Mouse (Mus musculus): ENCODE measurements around the gene Eva1c. TPM values are rescaled to one million over a fixed set of nuclear protein-coding genes. Genes with fewer than 3 reads are reported as not detected.
A peak's percentile ranks its signal among the peaks of the same experiment; 100 is the strongest.

Gene Eva1c
- total RNA-seq, 2 experiments from 2014 or later: 1.5 to 2.4 TPM

DNA sequence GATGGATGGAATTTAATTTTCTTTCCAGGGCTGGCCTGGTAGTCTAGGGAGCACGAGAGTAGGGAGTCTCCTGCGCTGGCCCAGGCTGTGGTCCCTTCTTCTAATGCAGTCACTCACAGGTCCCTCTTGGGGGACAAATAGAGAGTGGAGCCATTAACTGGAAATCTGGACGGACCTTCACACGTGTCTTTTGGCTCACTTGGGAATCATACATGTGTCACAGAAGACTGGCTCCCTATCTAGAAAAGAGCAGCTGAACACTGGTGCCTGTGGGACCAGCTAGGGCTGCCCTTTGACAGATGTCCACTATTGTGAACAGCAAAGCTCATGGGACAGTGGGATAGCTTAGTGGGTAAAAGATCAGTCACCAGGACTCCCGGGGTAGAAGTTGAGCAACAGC, 478 bp upstream of the Eva1c start:
- no peak for DNase-seq

DNA sequence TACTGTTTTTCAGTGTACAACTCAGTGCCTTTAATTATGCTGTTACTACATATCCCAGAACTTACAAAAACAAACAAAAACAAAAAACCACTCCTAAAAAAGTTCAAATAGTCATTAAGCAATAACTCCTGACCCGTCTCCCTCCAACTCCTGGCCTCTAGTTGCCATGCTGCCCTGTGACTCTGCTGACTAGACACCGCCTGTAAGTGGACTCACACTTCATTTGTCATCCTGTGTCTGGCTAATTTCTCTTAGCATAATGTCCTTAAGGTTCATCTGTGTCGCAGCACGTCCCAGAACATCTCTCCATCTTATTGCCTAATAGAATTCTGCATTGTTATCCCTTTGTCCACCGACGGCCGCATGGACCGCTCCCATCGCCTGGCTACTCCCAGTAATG, 979 bp downstream of the Eva1c start:
- no peak for DNase-seq

DNA sequence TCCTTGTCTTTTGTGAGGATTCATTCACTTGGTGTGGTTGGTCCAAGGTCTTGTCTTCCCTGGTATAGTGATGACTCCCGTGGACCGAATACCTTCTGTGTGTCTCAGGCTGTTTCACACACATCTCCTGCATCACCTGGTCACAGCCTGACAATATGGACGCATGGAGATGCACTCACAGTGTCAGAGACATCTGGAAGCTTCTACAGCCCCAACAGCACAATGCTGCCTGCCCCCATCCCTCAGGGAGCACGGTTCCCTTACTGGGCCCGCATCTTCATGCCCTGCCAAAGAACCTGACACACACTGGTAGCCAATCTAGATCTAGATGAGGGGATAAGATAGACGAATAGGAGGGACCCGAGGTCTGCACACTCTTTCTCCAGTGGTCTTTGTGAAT, 2.6 kb downstream of the Eva1c start:
- no peak for DNase-seq

DNA sequence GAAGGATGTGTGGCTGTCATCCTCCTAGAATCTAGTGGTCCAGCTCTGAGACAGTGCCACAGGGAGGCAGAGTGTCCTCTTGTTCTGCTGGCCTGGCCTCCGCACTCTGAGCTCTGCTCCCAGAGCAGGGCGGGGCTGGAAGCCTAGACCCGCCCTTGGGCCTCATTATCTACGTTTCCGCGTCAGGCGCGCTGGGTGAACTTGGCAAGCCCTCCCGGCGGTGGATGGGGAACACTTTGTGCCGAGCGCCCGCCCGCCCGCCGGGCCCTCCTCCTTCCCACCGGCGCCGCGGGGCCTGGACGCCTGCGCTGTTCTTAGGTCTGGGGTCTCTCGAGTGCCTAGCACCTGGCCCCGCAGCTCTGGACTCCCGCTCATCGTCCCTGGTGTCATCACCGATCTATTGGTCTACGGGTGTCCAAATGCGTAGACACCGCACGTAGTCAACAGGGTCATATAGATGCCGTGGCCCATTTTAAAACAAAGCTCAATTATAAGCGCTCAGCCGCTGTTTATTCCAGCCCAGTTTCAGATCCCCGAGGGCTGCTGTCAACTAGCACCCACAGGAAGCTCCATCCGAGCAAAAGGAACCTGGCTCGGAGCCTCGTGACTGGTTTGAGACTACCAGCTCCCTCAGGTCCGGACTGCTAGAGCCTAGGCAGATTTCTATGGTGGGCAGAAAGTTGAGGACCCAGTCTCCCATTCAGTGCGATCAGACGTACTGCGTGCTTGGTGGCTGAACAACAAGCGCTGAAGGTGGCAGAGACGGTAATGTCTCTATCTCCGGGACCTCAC, 3.6 kb downstream of the Eva1c start:
- DNase-seq: peak; percentile 93

DNA sequence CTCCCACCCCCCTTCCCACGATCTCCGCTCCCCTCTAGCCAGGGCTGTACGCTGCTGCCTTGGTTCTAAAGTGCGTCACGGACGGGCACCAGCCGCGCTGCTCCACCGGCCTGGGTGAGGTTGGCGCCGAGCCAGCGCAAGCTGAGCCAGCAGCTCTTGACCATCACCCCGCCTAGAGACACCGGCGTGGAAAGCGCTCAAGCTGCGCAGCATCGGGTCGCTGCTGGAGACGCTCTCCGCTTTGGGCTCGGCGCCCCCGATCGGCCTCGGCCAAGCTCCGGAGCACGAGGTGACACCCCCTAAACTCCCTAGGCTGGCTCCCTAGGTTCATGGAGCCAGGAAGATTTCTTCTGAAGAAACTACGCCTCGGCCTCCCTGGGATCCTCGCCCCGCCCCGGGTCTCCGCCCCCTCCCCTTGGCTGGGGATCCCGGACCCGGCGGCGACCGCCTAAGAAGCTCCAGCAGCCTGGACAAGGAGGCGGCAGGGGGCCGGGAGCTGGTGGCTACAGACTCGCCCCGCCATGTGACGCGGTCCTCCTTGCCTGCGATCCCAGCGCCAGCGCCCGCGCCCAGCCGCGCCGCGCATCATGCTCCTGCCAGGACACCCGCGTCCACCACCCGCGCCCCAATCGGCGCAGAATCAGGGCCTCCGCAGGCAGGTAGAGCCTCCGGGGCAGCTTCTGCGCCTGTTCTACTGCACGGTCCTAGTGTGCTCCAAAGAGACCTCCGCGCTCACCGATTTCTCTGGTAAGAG, 4.3 kb downstream of the Eva1c start:
- peak; percentile 89 for DNase-seq

DNA sequence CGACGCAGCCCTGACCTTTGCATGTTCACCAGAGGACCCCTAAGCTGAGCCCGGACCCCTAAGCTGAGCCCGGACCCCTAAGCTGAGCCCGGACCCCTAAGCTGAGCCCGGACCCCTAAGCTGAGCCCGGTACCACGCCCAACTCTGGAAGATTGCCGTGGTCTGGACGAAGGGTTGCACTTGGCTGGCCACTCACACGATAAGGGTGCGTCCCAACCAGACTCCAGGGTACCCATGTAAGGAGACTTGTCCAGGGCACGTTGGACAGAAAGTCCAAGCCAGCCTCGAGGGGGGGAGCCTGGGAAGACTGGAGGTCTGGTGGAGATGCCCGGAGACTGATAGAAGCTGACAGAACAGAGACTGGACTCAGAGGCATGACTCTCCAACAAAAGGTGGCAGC, 5.2 kb downstream of the Eva1c start:
- peak; percentile 36 for DNase-seq

DNA sequence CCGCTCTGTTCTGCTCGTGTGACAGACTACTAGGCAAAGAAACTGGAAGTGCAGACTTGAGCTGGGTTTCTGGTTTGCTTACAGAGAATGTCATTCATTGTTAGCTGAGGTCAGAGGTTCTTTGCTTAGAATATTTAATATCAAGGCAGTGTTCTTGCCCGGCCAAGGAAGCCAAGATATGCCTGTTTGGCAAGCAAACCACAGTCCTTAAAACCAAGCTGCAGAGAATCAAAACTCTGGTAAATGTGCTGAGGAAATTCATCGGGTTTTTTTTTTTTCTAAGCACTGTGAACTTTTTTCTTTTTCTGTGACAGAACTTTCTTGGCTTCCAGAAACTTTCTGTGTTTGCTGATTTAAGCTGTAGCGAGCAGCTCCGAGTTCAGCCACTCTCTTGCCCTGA, 6.0 kb downstream of the Eva1c start:
- no peak for DNase-seq

DNA sequence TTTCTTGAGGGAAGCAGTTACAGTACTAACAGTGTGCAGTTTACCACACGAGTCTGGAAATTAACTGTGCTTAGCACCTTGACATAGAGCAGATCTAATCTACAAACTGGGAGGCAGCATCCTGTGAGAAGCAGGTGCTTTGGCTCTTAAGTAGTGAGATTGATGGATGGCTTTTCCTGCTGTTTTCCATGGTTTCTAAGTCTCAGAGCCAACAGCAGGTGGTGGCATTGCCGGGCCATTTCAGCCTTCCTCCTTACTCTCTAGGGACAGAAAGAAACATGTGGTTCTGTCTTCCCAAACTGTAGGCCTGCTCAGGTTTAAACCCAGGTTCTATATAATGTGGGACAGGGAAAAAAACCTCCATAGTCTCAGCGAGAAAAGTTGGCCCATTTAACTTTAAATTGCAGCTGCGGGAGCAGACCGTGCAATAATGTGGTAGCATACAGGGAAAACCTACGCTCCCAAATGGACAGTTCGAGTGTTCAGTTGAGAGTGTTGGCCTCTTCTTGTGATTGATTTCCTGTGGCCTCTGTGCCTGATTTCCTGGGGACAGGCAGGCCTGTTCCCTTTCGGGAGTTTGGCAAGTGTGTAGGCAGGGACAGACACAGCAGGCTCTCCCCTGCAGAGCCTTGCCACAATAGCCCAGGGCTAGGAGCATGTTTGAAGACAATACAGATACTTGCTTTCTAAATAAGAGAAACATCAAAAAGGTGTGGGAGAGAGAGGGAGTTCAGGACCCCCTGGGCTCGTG, 6.7 kb downstream of the Eva1c start:
- DNase-seq: no peak

DNA sequence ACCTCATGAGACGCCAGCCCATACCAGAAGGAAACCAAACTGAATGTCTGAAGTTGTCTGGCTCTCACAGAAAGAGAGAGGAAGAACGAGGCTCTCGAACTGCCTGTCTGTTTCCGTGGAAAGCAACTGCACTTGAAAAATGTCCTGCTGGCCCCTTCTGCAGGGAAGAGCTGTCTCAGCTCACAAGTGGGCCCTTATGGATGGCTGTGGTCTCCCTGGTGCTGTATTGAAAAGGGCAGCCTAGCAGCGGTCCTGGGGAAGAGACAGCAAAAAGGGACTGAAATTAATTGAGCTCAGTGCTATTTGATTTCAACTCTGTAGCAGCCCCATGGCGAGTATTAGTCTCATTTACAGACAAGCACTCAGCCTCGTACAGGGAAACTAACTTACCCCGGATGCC, 10.9 kb downstream of the Eva1c start:
- no peak for DNase-seq

DNA sequence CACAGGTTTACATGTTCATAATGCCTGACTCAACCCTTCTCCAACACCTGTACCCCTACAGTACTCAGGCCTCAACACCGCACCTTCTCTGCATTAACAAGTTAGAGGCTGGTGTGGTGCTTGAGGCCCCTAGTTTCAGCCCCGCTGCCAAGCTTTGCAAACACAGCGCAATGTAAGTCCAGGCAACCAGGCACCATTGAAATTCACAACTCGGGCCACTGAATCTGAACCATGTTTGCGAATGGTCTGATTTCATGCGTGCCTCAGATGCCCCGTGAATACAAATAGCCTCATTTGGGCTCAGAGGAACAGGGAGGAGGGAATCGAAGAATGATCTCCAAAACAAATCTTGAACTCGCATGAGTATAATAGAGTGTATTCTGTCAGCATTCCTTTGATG, 15.6 kb downstream of the Eva1c start:
- DNase-seq: no peak

DNA sequence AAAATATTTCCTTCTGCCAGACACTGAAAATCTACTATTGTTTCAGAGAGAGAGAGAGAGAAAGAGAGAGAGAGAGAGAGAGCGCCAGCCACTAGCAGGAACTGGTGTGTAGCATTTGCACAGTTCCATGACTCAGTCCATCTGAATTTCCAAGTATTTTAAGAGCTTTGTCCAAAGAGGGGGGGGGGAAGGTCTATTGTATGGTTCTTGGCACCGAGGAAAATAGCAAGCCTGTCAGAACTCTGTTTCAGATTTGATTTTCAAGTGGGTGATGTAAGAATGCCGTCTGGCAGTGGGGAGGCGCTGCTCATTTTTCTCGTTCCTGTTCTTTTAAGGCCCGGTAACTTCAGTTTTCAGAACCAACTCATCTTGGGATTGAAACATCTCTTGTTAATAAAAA, 18.5 kb downstream of the Eva1c start:
- no peak for DNase-seq

DNA sequence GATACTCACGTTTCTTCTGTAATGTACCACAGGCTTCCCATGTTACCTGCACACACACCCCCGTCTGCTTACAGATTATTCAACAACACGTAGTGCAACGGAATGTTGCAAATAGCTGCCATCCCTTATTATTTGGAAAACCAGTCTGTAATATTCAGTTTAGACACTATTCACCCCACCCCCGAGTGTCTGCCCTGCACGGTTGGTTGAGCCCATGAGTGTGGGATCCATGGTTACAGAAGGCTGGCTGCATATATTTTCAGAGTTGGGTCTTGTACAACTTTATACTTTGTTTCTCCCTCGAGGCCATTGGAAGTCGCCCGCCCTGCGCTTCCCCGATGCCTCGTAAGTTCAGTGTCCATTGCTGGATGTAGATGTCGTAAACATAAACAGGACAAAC, 19.1 kb downstream of the Eva1c start:
- DNase-seq: no peak

DNA sequence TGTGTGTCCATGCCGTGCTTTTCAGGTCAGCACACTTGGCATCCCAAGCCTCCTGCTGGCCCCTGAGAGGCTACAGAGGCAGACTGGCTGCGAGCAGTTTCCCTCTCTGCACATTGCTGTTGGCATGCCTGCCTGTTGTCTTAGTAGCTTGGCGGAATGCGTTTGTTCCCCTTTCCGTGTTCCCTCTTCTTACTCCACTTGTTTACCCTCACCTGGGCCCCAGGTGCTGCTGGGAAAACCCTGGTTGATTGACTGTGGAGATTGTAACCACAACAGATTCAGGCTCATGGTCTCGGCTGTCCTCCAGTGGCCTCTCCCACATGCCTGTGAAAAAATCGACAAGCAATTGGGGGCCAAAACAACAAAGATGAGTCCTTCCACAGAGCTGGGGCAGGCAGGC, 22.2 kb downstream of the Eva1c start:
- no peak for DNase-seq

DNA sequence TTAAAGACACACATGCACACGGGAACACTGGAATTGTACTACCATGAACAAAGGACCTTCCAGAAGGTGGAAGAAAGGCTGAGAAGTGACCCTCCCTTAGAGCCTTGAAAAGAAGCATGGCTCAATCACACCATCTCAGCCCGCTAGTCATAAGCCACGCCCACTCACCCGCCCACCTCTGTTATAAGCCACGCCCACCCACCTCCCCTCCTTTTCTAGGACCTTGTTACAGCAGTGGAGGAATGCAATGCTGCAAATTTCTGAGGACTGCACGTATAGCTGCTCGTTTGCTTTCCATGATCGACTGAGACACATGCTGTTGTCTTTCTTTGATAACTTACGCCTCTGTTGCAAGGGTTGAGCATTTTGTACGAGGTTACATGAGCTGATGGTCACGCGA, 22.7 kb downstream of the Eva1c start:
- peak; percentile 22 for DNase-seq

DNA sequence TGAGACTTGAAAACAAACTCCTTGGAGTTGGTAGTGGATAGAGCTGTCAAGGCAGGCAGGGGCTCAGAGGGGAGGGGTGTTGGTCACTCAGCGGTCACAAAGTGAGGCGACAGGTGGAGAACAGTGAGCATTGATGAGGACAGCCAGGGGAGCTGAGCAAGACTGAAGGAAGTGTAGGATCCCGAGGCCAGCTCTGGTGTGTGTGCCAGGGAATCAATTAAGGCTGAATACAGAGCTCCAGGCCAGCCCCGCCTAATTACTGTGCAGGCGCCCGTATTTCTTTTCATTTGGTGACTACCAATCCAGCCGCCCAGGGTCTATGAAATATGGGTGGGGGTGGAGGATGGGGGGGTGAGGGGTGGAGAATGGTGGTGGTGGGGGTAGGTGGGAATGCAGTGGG, 24.4 kb downstream of the Eva1c start:
- no peak for DNase-seq

DNA sequence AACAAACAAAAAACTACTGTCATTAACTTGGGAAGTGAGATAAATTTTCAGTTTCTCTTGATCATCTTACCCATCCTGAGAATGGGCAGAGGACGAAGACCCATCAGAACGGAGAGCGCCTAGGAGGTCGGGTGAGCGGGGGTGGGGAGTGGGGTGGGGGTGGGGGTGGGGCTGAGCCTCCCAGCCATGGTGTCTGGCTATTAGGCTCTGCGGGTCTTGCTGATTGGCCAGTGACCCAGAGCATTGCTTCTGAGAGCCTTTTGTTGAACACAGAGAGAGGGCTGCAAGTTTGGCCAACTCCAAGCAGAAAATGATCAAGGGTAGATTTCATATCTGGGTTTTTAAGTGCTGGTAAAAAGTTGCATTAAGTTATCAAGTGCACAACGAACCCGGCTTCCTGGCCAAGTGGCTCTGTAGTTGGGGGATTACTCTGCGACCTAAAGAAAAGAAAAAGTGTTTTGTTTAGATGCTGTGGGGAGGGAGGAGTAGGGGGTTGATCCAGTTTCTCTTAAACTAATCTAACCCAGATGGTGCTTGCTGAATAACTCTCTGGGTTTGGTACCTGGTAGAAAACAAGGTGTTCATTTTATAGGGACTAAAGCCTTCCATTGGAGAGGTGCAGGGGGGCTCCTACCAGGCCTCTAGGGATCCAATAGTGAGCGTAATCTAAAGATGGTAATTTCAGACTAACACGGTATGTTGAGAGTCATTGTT, 25.3 kb downstream of the Eva1c start:
- no peak for DNase-seq

DNA sequence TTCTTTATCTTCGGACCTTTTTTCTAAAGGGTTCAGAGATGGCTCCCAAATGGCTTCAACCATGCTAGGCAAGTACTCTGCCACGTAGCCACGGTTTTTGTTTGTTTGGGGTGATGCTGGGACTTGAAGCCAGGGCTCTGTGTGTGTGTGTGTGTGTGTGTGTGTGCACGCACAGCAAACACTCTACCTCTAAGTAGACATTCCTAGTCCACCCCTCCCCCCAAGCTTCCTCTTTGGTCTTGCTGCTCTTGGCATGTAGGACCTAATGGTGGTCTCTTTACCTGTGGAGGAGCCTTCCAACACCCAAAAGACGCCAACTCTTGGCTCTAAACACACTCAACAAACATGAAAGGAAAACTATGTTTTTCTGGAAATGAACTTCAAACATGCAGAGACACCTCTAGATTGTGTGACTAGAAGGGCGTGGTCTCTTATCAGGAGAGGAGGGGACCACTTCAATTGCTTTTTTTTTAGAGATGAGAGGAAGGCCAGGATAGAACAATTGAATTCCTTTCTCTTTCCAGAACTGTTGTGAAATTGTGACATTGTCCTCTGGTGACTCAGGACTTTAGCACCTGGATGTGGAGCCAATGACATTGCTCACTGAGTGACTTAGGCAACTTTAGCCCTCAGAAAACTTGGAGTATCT, 30.2 kb downstream of the Eva1c start:
- DNase-seq: no peak

DNA sequence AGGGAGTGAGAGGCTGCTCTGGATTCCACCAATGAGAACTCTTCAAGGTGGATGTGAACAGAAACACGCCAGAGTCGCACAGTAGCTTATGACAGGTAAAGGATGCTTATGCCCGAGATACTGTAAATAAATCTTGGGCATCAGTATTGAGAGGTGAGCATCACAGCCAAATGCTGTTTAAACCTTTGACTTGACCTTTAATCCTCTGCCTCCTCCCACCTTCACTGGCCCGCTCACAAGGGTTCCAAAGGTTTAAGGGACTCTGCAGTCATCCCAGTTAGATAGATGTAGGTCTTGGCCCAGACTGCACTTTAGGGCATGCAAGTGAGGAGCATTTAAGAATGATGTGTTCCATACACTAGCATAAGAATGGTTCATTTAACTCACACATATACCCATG, 31.7 kb downstream of the Eva1c start:
- DNase-seq: no peak

DNA sequence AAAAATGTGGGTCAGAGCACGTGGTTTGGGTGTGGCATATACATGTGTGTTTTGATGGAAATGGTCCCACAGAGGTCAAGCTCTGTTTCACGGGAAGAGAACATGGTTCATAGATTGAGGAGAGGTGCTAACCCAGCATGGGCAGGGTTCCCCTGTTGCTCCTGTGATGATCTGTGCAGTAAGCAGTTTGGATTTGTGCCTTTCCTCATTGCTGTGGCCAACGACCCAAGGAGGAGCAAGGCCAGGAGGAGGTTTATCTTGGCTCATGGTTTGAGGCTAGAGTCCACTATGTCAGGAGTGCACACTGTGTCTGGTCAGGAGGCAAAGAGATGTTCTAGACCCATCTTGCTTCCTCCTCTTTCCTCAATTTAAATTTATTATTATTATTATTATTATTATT, 36.5 kb downstream of the Eva1c start:
- no peak for DNase-seq

DNA sequence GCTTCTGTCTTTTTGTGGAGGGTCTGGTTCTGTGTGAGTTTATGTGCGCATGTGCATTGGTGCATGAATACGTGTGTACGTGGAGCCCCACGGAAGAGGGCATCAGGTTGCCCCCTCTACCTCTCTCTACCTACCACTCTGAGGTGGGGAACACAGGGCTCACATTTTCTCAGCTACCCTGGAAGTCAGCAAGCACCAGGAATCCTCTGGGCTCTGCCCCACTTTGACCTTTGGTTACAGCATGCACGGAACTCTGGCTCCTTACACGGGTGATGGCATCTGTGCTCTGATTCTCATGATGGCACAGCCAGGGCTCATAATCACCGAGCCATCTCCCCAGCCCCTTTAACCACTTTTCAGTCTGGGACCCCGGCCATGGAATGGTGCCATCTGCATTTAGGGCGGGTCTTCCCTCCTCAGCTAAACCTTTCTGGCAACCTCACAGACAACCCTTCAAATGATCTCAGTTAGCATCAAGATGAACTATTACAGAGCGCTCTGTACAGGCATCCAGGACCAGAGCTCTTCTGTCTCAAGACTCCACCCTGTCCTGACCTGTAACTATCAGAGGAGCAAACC, 37.0 kb downstream of the Eva1c start:
- no peak for DNase-seq

DNA sequence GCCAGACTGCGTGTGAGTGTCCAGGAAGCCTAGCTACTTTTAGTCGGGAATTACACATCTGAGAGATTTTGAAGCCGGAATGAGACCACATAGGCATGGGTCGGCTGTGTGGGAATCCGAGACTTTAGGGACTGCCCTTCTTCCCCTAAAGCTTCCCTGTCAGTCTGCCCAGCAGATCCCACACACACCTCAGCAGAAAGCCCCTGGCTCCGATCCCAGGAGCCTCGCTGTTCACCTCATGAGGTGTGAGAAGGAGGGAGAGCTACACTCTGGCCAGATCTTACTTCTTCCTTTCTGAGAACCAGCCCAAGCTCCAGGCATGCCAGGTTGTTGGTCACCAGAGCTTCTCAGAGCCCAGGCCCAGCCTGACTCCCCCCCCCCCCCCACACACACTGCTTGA, 38.2 kb downstream of the Eva1c start:
- DNase-seq: peak; percentile 29

DNA sequence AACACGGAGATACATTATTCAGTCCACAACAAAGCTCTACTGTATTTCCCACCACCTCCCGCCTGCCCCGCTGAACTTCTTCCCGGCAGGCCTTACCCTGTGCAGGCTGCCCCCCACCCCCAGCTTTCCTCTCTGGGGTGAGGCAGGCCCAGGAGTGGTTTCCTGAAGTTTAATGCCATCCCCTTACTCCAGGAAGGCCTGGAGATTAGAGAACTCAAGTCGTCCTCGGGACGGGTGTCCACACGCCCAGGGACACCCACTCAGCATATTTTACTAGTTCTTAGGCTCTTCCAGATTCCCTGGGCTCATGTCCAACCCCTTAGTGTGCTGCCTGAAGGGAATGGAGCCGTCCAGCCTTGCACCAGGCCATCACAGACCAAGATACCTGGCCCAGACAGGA, 39.1 kb downstream of the Eva1c start:
- no peak for DNase-seq
